Mouse (Mus musculus): ENCODE data around the gene Ttpal.
"Not testable (repeated sequence)": the region's sequence is repeated elsewhere in the genome, so short reads cannot be mapped to it uniquely, and the experiment has no call there.

Ttpal gene

DNA sequence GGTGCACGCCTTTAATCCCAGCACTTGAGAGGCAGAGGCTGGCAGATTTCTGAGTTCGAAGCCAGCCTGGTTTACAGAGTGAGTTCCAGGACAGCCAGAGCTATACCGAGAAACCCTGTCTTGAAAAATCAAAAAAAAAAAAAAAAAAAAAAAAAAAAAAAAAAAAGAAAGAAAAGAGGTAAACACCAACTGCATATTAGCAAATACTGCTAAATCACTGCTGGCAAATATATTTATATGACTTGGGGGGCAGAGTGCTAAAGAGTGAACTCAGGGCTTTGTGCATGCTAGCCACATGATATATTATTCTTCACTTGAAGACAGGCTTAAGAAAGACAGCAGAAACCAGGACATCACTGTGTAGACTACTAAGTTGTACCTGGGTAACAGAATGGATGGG is 19.3 kb downstream of the Ttpal start:
- DNase-seq (ENCODE audit: low spot score in 2 of 2): not testable (repeated sequence)

DNA sequence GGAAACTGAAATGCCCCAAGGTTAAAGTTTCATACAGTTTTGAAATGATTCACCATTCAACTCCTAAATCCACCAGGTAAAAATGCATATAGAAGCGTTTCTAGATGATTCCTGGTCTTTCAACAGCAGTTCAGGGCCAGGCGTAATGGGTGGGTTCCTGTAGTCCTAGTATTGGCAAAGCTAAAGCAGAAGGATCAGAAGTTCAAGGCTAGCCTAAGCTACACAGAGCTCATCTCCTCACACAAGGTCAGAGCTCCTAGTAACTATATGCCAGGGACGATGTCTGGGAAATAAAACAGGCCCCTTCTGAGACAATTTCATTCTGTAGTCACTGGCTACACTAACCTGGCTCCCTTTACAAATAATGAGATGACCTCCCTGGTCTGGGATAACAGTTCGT is 29.1 kb downstream of the Ttpal start:
- DNase-seq (ENCODE audit: low spot score in 2 of 2): no peak

DNA sequence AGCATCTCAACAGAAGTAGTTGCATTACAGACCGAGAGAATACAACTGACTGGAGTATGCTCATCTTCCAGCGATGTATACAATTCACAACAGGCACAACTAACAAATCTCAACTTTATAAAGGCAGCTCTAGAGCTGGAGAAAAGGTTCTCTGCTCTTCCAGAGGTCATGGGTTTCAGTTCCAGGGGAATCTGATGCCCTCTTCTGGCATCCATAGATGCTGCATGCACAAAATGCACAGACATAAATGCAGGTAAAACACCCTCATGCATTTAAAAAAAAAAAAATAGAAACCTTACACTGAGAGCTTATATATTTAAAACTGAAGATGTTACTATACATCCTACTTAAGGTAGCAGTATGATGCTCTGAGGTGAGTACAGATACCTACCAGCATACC is 29.6 kb downstream of the Ttpal start:
- no peak for DNase-seq (ENCODE audit: low spot score in 2 of 2)

DNA sequence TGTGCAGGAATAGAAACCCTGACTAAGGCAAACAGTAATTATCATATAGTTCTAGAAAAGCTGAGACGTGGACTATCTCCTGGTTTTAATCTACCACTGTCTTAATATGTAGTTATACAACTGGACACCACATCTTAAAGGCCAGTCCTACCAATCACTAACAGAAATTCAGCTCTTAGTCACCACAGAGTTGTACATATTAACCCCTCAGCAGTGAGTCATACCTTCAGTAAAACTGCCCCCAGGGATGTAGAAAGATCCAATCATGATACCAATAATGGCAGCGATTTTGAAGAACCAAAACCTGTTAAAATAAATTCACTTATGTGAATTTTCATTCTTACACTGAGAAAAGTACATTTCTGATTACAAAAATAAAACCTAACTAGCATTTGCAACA is 32.1 kb downstream of the Ttpal start:
- DNase-seq (ENCODE audit: low spot score in 2 of 2): no peak

DNA sequence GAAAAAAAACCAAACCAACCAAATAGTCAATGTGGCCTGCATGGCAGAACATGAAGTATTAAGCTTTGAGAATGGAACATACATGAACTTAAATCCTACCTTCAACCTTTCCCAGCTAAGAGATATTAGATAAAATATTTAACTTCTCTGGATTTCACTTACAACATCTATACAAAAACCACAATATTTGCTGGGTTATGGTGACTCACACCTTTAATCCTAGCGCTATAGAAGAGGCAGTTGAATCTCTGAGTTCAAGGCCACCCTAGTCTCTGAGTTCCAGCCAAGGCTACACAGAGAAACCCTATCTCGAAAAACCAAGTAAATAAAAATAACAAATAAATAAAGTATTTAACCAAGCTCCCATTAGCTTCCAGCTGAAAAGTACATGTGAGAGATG is 33.9 kb downstream of the Ttpal start:
- no peak for DNase-seq (ENCODE audit: low spot score in 2 of 2)

DNA sequence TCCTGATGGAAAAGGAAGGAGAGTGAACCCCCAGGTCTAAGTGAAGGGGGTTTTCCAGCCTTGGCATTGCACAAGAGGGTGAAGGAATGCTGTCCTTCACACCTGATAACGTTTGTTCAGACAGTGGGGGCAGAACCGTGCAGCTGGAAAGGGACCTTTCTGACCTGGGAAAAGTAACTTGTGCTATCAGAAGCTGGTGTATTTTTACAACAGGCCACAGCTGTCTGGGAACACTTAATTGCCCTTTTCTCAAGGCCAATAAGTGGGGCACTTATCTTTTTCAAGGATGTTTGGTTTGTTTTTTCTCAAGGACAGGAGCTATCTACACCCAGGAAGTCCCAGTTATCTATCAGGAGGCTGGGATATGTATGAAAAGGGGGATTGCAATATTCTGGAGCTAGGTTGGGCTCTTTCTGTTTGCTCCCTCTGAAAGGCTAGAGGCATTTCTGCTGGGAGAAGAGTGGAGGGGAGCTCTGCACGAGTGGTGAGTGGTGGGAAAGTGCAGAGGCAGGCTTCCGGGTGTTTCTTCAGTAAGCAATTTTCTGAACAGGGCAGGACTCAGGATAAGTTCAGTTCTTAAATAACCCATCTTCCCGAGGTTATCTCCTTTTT is 35.6 kb downstream of the Ttpal start:
- DNase-seq (ENCODE audit: low spot score in 2 of 2): no peak

DNA sequence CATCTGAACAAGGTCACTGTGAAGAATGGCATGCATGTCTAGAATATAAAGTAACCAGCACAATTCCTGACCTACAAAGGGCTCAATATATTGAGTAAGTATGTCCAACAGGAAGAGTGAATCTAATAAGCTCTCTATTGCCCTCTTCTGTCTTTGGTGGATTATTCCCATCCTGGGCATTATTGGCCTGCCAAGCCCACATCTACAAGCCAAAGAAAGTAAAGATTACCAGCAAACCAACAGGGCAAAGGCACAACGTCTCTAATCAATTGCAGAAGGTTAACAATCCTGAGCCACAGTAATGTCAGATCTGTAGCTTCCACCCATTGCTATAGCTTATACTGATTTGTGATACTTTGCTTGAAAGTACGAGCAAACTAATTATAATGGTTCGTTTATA is 38.4 kb downstream of the Ttpal start:
- no peak for DNase-seq (ENCODE audit: low spot score in 2 of 2)

DNA sequence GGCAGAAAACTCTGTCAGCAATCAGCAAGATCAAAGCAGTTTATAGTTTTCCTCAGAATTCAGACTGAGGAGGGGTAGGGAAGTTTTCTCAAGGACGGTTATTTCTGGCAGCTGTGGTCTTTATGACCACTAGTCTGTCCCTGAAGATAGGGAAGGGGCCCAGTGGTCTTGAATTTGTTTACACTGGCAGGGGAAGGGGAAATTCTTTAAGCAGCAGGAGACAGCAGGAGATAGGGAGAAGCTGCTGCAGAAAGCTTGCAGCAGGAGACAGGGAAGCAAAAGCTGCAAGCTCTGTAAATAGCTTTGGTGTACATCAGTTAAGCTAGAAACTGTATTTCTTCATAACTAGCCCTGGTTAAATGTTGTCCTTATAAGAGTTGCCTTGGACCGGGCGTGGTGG is 39.6 kb downstream of the Ttpal start:
- no peak for DNase-seq (ENCODE audit: low spot score in 2 of 2)

DNA sequence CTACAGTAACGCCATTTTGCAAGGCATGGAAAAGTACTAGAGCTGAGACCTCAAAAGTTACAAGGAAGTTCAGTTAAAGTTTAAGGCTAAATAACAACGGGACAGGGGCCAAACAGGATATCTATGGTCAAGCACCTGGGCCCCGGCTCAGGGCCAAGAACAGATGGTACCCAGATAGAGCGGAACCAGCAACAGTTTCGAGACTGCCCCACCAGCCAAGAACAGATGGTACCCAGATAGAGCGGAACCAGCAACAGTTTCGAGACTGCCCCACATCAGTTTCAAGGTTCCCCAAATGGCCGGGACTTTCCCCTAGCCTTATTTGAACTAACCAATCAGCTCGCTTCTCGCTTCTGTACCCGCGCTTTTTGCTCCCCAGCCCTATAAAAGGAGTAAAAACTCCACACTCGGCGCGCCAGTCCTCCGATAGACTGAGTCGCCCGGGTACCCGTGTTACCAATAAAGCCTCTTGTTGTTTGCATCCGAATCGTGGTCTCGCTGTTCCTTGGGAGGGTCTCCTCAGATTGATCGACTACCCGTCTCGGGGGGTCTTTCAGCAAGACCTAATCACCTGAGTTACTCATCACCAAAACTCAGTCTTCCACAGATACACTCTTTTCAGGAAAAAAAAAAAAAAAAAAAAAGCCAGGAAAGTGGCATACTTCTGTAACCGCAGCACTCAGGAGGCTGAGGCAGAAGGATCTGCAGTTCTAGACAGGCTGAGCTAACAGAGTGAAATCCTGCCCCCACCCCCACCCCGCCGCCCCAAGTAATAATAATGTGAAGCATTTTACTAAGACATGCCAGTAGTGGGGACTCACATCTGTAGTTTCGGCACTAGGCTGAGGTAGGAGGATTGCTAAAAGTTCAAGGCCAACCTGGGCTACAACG is 40.8 kb downstream of the Ttpal start:
- no peak for DNase-seq (ENCODE audit: low spot score in 2 of 2)

DNA sequence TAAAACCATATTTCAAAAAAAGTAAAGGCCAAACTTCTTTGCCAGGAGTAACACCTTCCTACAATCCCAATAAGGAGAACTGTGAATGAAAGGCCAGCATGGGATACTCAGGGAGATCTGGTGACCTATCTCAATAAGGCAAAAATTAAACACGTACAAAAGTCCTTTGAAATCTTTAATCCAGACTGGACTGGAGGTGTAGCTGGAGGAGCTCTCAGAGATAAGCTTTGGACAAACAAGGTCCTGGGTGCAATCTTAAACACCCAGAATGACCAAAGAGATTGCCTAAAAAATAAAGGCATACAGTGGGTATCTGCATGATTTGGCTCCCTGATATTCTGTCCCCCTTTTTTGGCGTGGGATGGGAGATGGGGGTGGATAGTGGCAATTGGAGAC is 41.5 kb downstream of the Ttpal start:
- DNase-seq (ENCODE audit: low spot score in 2 of 2): no peak

DNA sequence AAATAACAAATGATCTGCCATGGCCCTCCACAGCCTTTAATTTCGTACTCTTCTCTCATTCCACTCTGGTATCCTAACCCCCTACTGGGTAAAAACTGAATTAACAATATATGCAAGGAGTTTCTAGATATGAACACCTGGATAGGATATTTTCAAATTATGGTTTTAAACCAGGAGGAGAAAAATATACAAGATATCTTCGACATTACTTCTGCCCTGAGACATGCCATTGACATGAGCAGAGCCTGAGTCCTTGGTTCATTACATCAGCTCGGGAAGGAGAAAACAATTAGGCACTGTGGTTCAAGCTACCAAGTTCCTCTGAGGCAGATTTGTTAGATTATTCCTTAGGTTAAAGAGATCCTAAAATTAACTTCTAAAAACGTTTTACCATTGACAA is 41.9 kb downstream of the Ttpal start:
- no peak for DNase-seq (ENCODE audit: low spot score in 2 of 2)

DNA sequence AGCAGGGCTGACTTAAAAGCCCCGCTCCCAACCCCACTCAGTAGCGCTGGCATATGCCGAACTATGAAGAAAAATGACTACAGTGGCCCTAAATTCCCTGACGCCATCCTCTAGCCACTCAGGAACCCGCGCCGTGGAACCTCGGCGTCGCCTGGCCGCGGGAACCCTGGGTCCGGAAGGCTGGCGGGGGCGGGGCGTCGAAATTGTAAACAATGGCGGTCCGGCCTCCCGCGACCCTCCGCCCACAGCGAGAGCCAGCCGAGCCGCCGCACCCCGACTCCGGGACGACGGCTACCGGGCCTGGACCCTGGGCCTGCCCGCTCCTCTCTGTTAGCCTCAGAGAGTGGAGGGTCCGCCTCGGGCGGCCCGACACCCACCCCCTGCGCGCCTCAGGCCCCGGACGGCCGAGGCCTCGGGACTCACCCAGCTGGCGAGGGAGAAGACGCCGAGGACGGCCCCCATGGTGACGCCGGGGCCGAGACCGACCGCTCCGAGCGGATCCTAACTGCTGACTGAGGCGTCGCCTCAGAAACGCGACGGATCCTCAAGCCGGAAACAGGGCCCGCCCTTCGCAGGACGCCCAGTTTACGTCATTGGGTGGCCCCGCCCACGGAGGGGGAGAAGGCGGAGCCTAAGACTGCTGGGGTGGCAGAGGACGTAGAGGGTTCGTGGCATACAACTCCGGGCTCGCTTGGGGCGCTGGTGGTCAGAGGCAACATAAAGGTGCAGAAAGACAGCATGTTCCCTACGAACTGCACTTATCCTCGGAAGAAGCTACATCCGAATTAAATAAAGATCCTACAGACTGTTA is 42.7 kb downstream of the Ttpal start, which contains the start of gene Serinc3:
Gene Serinc3 (minus strand): TSS at position 557 of the 811 bp plus-strand sequence.
- DNase-seq (ENCODE audit: low spot score in 2 of 2): peak; percentile 98

DNA sequence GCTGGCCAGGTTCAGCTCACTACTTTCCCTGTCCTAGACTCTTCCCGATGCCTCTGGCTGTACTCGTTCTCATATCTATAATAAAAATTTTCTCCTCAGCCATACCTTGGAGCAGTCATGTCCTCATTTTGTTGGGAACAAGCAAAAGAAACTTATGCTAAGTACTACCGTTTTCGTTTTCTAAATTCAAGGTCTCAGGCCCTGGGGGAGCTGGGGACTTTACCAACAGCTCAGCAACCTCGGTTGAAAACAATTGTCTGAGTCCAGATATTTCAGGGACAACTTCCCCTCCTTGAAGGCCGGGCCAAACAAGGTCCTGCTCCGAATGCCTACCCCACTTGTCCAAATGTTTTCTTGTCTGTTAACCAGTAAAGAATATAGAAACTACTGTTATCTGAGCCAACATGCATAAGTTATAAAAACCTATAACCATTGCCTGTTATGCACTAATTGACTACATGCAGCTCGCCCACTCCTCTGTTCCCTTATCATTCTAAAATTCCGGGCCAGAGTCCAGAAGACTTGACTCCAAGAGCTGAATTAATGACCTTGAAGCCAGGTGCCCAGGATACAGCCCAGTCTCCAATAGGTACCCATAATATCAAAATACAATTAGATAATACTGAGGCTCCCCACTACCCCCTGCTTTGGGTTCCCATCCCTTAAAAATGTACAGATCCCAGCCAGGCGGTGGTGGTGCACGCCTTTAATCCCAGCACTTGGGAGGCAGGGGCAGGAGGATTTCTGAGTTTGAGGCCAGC is 43.8 kb downstream of the Ttpal start:
- no peak for DNase-seq (ENCODE audit: low spot score in 2 of 2)

DNA sequence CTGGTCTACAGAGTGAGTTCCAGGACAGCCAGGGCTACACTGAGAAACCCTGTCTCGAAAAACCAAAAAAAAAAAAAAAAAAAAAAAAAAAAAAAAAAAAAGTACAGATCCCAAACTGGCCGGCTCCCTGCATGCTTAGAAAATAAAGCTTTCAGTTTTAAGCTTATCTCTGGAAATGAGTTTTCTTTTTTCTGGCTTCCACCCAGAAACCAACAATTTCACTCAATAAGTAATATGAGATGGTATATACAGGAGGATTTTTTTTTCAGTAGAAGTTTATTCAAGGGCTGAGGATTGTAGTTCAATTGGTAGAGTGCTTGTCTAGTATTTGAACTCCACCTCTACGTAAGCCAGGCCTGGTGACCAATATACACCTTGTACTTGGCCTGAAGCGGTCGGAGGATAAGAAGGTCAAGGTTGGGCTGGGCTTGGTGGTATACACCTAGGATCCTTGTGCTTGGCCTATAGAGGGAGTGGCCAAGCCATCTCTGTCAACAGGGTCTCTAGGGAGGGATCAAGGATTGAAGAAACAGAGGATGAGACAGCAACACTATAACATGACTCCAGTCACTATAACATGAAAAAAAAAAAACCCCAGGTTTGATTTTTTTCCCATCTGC is 44.5 kb downstream of the Ttpal start:
- no peak for DNase-seq (ENCODE audit: low spot score in 2 of 2)

DNA sequence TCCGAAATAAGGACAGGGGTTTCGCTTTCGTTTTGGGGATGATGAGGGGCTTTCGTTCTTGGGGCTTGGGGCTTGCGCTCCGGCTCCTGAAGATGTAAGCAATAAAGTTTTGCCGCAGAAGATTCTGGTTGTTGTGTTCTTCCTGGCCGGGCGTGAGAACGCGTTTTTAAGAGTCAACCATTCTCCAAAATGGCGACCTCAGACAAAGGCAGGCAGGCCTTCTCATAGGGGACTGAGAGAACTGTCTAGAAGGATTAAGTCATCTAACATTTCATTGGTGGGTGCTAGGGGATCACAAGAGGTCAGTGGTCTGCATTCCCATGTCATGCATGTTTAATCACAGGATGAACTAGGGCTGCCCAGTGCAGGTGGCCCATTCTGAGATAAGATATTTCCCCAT is 53.6 kb downstream of the Ttpal start:
- not testable (repeated sequence) for DNase-seq (ENCODE audit: low spot score in 2 of 2)

DNA sequence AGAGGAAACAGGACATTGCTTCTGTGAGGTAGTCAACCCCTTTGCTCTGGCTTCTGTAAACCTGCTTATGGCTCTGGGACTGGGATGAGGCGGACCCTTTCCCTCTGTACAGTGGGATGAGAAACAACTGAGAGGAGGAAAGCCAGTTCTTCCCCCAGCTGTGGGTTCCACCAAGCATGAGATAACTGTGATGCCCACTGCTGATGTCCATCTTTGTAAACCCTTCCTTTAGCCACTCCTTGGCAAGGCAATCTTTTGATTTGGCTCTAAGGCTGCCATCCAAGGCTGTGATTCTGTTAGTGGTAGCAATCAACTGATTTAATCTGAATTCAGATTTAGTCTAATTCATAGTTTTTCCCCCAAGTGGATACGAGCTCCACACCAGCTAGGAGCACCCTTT is 55.4 kb downstream of the Ttpal start:
- no peak for DNase-seq (ENCODE audit: low spot score in 2 of 2)

DNA sequence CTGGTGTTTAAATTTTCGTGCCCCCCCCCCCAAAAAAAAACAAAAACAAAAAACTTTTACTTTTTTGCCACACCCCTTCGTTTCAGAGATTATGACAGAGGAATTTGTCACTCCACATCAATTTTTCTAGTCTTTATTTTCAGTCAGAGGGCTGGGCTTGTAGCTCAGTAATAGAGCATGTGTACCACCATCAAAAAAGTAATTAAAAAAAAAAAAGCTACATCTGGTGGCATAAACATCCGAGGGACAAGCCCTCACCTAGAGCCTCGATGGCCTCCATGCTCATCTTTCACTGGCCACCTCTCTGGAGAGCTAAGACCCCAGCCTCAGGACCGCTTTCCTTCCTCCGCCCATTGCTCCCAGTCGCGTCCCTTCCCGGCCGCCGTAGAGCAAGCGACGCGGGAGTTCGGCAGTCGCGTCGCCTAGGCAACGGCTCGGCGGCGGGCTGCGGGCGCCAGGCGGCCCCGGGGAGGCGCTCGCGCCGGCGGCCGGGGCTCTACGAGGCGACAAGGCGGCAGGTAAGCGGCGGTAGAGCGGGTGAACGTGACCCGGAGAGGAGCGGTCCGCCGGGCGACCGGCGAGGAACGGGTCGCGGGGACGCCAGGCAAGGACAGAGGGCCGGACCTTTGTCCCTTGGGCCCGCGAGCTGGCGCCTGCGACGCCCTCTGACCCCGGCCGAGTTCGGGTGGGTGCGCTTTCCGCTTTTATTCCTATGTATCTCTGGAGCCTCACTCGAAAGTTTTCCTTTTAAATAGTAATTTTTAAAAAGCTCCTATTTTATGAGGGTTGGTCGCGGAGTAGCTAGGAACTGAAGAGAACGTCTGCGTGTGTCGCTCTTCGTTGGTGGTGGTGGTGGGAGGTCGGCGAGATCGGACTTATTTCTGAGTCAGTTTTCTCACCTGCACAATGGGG is 56.1 kb downstream of the Ttpal start, which contains the start of gene Pkig:
Gene Pkig (plus strand): TSS at position 412 of the 912 bp plus-strand sequence.
- DNase-seq (ENCODE audit: low spot score in 2 of 2): peak; percentile 84 to 86

DNA sequence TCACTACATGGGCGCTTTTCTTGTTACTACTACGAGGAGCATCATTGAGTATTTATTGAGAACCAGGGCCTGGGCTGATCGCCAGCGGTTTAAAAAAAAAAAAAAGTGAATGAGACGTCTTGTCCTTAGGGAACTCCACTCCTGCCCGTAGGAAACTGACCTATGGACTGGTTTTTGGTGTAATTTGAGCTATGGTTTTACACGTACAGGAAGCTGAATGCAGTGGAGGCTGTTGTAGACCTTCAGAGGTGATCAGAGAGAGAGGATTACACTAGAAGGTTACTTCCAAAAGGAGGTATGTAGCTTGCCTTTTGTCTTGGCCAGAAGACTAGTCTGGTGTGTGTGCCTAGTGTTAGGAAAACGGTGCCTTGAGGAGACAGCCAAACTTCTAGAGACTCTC is 56.8 kb downstream of the Ttpal start:
- DNase-seq (ENCODE audit: low spot score in 2 of 2): no peak

DNA sequence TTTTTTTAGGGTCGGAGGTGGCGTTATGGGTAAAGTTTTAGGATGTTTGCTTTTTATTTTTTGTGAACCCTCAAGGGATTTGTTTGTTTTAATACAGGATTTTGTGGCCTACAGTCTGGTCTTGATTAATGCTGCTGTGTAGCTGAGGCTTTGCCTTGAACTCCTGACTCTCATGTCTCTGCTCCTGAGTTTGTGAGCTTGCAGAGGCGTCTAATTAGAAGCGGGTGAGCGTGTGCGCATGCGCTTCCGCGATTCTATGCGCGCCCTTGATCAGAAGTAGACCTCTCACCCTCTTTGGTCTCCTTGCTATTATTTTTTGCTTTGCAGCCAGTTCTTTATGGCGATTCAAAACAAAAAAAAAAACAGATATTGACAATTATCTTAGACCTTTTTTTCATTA is 57.3 kb downstream of the Ttpal start:
- DNase-seq (ENCODE audit: low spot score in 2 of 2): no peak

DNA sequence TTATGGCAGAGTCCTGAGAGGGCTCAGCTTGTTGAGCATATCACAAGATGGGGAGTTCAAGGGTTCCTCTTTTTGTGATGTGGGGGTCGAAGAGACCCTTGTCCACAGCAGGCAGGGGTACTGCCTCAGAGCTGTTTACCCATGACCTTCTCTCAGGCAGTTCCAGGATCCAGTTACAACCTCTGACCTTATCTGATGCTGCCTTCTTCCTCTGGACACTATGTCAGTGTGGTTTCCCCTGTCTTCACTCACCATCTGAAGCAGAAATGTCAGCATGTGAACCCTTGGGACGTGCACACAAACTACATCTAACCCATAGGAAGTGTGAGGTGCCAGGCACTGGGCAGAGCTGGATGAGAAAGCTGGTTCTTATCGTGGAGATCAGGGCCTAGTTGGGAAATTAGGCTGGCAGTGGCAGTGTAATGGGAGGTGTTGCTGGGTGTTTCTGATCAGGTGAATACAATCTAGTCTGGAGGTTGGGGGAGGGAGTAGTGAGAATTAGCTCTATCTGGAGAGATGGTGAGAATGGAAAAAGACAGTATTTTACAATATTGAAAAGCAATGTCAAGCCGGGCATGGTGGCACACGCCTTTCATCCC is 58.1 kb downstream of the Ttpal start:
- no peak for DNase-seq (ENCODE audit: low spot score in 2 of 2)
